Mouse (Mus musculus) liver, postnatal 0 days (tissue): ENCODE results near the gene Rala.

Experiments
- CTCF ChIP-seq: sonication (generic); IDR thresholded peaks from 2 replicates; pipeline ENCODE4 v1.5.1; 2016; ENCODE audit warnings: antibody characterized with exemption, low read depth
- EP300 ChIP-seq: IDR thresholded peaks from 2 replicates; pipeline ENCODE4 v1.6.1; 2016; ENCODE audit warnings: antibody characterized with exemption, low read depth, mild to moderate bottlenecking

DNA sequence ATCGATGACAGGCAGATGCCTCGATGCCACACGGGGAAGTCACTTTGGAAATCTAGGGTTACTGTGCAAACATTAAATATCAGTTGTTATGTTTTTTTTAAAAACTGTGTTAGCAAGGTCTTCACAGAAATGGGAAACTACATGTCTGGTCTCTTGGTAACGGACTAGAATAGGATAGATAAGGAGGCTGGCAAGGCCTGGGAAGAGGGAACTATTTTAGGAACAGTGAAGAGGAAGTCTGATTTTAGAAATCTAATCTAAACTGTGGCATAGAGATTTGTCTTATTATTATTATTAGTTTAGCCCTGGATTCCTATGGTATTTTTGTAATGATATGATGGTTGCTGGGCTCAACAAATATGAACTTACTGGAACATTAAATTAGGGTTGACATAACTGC, 48.0 kb upstream of the Rala start:
- TF ChIP-seq CTCF (no peak), EP300 (no peak)
